Mouse (Mus musculus): Measurements from ENCODE around the gene Adora1.

GRCm38 (mm10) chr1:134231681-134232080, 3.5 kb downstream of the Adora1 start:
- TF ChIP-seq CTCF (IDR thresholded peaks at IDR 0.05; ENCODE audit: low read depth, low read length) (no peak), POLR2A (IDR thresholded peaks at IDR 0.05; ENCODE audit: extremely low read depth, insufficient read depth, low read length) (no peak)

Measured in liver, adult 2 months (tissue).